Mouse (Mus musculus) kidney, adult 9 months (tissue): Measurements from ENCODE around the gene Bend4.

ENCODE experiments used
- DNase-seq: peaks from one replicate; pipeline ENCODE4 v3.0.0; 2022

Gene Bend4

GRCm38 (mm10) chr5:67427443-67428360, at the start of gene Bend4:
Gene Bend4 (minus strand): TSS chr5:67428310.
- DNase-seq = peak; percentile 7

DNA sequence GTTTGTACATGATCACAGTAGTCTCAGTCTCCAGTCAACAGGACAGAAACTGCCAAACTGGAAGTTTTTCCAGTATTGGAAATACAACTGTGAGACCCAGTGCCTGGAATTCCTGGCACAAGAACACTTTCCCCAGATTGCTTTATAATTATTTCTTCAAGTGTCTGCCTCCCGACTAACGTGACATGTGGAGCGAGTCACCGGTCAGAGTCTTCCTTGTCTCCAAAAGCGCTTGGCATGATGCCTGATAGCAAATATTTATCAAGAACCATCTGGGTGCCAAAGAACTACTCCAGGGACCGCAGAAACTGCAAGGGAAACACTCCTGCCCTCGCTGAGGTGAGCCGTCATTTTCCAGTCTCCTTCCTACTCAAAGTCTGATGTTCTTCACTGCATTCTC, 45.6 kb upstream of the Bend4 start:
- DNase-seq = peak; percentile 63

GRCm38 (mm10) chr5:67473094-67473493, 45.0 kb upstream of the Bend4 start:
- DNase-seq = no peak

- no peak for DNase-seq
Measured at GRCm38 (mm10) chr5:67466866-67467530, 38.9 kb upstream of the Bend4 start.

DNA sequence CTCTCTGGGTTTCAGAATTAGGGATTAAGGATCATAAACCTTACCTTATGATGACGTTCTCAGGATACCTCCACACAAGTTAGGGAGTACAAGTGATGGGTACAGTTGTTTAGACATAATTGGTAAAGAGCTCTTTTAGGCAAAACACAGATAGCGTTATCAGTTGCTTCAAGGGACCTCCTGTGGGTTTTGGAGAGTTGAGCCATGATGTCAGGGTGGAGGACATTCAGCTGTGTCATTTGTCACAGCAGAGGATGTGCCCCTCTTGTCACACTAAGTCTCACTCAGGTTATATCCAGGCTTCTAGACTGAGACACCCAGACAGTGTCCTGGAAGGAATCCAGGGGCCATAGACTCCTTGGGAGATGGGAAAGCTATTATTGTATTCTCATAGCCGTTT, 36.8 kb upstream of the Bend4 start:
- no peak for DNase-seq

DNA sequence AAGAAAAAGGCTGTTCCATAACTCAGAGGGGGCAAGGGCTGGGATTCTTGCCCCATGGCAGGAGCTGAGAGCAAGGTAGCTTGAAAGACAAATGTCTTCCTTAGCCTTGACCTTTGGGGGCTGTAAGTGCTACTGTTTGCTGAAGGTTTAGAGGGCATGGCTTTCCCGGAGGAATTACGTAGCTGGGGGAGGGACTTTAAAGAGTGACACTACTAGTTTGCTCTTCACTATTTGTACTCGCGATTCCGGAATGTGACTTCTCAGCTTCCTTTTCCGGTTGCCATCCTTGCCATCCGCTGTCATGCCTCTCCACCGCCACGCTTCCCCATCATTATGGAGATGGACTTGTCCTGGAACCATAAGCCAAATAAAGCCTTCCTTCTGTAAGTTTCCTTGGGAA, 35.5 kb upstream of the Bend4 start:
- DNase-seq = no peak

DNA sequence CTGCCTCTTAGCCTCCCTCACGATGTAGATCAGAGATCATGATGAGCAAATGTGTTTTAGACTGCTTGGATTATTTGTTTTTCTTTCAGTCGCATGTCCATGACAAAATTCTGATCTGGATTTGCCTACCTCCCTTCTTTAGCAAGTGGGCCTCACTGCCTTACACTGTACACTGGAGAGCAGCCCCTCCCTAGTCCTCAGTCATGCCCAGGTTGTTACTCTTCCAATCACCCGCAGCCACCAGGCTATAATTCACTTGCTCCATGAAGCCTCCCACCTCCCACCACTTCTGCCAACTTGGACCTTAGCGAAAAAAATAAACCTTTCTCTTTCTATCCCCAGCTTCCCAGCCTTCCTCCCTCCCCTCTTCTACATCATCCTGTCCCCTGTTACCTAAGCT, 34.2 kb upstream of the Bend4 start:
- no peak for DNase-seq

DNA sequence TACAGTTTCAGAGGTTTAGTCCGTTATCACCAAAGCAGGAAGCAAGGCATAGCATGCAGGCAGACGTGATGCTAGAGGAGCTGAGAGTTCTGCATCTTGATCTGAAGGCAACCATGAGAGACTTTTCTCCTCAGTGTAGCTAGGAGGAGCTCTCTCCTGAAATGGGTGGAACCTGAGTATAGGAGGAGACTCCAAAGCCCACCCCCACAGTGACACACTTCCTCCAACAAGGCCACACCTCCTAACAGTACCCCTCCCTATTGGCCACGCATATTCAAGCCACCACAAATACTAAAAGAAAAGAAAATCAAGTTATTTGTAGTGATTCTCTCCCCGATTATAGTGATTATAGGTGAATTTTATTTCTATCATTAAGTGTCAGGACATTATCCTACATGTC, 28.7 kb upstream of the Bend4 start:
- DNase-seq = no peak

GRCm38 (mm10) chr5:67454282-67454681, 26.2 kb upstream of the Bend4 start:
- DNase-seq = no peak

DNA sequence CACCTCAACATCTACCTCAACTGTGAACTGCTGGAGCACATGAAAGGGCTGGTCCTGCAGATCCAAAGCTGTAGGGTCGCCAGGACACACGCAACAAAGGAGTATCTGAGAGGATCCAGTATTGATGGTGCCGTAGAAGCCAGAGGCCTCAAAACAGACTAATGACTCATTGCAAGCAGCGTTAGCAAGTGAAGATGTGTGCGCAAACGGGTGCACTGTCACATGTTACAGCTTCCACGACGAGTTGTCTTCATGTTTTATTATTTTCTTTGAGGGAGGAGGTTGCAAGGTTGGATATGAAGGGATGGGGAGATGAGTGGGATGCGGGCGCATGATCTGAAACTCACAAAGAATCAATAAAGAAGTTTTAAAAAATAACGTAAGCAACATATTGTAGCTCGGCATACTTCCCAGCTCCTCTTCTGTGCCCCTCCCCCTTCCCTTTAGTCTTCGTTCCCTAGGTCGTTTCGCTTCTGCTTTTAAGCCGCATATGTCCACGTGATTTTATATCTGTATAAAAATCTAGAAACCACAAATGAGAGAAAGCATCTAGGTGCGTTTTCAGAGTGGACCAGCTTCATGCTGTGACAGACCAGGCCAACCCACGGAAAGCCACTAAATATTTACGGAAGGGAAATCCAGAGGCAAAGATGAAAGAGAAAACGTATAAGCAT, 22.0 kb upstream of the Bend4 start:
- DNase-seq = no peak

DNA sequence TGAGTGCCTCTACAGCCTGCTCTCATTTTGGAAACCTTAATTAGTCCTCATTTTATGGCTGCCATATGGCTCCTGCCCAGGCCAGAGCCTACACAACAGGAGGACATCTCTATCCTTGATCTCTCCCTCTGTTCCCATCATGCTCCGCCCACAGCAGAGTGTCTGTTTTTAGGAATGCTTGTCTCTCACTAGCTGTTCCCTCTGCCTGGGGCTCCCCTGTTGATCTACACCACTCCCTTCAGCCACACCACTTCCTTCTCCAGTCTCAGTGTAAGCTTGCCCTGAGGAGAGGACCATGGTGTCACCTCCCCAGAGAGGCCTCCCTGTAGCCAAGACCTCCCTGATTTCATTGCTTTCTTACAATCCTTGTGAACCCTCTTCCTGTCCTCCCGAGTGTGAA, 18.4 kb upstream of the Bend4 start:
- no peak for DNase-seq

GRCm38 (mm10) chr5:67444217-67445050, 16.3 kb upstream of the Bend4 start:
- DNase-seq = no peak

DNA sequence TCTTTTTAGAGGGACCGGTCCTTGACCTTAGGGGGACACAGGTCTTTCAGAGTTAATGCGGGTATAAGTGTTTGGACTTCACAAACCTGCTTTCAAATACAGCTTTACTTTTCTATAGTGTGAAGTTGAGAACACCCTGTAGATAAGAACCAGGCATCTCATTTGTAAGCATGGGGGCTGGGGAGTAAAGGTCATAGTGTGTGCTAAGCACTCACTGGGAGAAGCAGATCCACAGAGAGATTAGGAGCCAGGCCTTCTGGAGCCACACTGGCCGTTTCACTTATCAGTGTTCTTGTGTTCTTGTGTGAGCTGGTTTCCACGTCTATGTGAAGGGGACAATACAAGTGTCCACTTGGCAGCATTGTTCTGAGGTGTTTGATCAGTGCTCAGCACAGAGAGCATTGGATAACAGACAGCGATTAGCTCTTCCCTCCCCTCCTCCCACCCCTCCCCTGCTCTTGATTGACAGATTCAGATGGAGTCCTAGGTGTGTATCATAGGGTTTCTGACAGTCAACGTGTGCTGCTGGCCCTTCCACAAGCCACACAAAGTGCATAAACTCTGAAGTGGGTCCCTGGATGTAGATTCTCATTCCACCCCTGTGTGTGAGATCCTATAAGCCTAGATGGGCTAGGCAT, 14.8 kb upstream of the Bend4 start:
- no peak for DNase-seq

GRCm38 (mm10) chr5:67440563-67440962, 12.5 kb upstream of the Bend4 start:
- no peak for DNase-seq

DNA sequence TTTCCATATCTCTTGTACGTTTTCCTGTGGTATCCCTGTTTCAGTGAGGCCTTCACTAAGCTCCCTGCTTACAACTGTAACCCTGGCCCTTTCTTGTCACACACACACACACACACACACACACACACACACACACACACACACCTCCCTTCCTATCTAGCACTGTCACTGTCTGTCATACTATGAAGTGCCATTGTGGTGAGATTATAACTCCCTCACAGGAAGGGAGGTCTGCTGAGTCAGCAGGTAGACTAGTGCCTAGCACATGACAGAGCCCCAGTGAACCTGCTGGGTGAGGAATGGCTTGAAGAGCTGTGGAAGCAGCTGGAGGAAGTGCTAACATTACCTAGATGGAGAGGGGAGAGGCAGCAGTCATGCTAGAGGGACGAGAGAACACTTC, 9.3 kb upstream of the Bend4 start:
- DNase-seq = no peak

DNA sequence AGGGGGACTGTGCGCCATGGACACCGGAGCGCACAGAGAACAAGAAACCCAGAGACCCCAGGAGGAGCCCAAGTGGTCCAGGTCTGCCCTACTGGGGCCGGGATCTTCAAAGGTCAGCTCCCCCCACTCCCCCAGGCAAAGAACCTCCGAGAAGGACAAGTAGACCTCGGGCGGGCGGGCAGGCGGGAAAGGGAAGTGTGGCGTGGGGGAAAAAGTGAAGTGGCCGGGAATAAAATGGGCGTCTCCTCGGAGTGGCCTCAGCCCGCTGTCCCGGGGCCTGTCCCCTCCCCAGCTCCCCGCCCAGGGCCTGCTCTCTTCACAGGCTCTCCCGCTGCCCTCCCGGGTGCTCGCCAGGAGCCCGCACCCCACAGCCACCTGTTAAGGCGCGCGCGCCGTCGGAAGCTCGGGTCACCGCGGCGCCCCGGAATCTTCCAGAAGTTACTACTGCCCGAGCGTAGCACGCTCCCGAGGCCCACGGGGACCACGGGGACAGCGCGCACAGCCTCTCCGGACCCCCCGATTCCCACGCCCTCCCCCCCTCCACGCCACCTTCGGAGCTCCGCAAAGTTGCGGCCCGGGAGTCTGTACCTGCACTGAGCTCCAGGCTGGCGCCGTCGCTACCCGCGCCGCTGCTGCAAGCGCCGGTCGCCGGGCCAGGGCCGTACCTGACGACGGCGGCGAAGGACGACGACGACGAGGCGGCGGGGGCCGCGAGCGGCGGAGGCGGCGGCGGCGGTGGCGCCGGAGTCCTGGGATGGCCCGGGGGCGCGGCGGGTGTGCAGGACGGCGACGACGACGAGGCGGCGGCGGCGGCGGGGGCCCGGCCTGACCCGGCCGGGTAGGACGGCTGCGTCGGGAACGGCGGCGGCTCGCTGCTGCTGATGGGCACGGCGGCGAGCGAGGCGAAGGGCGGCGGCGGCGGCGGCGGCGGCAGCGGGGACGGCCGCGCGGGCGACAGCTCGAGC, 1.4 kb downstream of the Bend4 start:
- DNase-seq = no peak

- no peak for DNase-seq
Measured at GRCm38 (mm10) chr5:67426011-67426410, 2.1 kb downstream of the Bend4 start.

GRCm38 (mm10) chr5:67424636-67425035, 3.5 kb downstream of the Bend4 start:
- no peak for DNase-seq

DNA sequence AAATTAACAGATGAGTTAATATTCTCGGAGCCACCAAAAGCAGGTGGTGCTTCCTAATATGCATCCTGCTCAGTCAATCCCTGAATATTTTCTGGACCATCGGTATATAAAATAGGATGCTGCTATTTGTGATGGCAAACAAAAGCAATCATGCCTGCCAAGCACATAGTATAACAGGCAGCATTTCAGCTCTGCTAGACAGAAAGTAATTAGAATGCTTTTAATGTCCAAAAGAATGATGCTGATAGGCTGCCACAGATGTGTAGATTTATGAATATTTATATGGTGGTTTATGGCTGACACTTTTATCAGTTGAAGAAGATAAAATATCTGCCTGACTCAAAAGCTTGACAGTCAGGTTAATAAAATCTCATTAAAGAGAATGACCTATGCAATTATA, 4.1 kb downstream of the Bend4 start:
- no peak for DNase-seq

GRCm38 (mm10) chr5:67423326-67423725, 4.8 kb downstream of the Bend4 start:
- no peak for DNase-seq

- no peak for DNase-seq
Measured at GRCm38 (mm10) chr5:67419407-67419806, 8.7 kb downstream of the Bend4 start.
